Mouse (Mus musculus) forebrain, embryonic 15.5 days (tissue): Measurements from ENCODE around the gene Defb15. TPM values are rescaled to one million over a fixed set of nuclear protein-coding genes. Genes with fewer than 3 reads are reported as not detected.
"Not testable (repeated sequence)": the region's sequence is repeated elsewhere in the genome, so short reads cannot be mapped to it uniquely, and the experiment has no call there.

Experiments used
- ATAC-seq: fragments of 200-750 bp; cut with Nextera tagmentation; replicated peaks from 2 replicates; pipeline ENCODE4 v1.8.0; 2017; ENCODE audit warnings: mild to moderate bottlenecking, moderate TSS enrichment, moderate library complexity
- H3K27ac ChIP-seq: fragments of 300-500 bp; sonication (generic); replicated peaks from 2 replicates; pipeline ENCODE4 v1.5.1; 2015; ENCODE audit warnings: mild to moderate bottlenecking, inconsistent platforms
- H3K27me3 ChIP-seq: fragments of 300-500 bp; sonication (generic); 2 replicates; pipeline ENCODE4 v1.6.1; 2015; ENCODE audit warnings: inconsistent platforms
- H3K36me3 ChIP-seq: fragments of 300-500 bp; sonication (generic); 2 replicates; pipeline ENCODE4 v1.6.1; 2015; ENCODE audit warnings: mild to moderate bottlenecking, inconsistent platforms
- H3K4me1 ChIP-seq: fragments of 300-500 bp; sonication (generic); 2 replicates; pipeline ENCODE4 v1.6.1; 2015; ENCODE audit warnings: inconsistent platforms
- H3K4me2 ChIP-seq: fragments of 300-500 bp; sonication (generic); replicated peaks from 2 replicates; pipeline ENCODE4 v1.6.1; 2015; ENCODE audit warnings: mild to moderate bottlenecking, inconsistent platforms
- H3K4me3 ChIP-seq: fragments of 300-500 bp; sonication (generic); 2 replicates; pipeline ENCODE4 v1.5.1; 2015; ENCODE audit warnings: mild to moderate bottlenecking, inconsistent platforms
- H3K9ac ChIP-seq: fragments of 300-500 bp; sonication (generic); replicated peaks from 2 replicates; pipeline ENCODE4 v1.6.1; 2015; ENCODE audit warnings: mild to moderate bottlenecking, inconsistent platforms
- H3K9me3 ChIP-seq: fragments of 300-500 bp; sonication (generic); 2 replicates; pipeline ENCODE4 v1.6.1; 2016; ENCODE audit warnings: inconsistent platforms
- WGBS: fragments of 180-500 bp; shearing (Covaris S2); methylation state at CpG from one replicate; pipeline ENCODE4 v1.1.7; 2015; ENCODE audit warnings: mixed read lengths; 5-methylcytosine and 5-hydroxymethylcytosine counted together
- polyA plus RNA-seq: library from polyadenylated mRNA; unstranded; fragments of >200 nt; fragmentation: Nextera tagmentation; extraction: Ambion mirVana; gene quantifications from 2 replicates; pipeline ENCODE4 v1.2.1, GENCODE M21; 2015

Gene Defb15
- polyA plus RNA-seq: not detected in 2 replicates

- Histone ChIP-seq H3K36me3 (no peaks in the 10 kb centered on the region), H3K9ac (no peak within 1 kb of the TSS), H3K4me2 (no peak within 1 kb of the TSS), H3K9me3 (no peaks in the 10 kb centered on the region), H3K27me3 (no peaks in the 10 kb centered on the region), H3K27ac (no peak within 1 kb of the TSS), H3K4me3 (no peak within 1 kb of the TSS), H3K4me1 (no peaks in the 10 kb centered on the region)
- 87% methylated on average over 6 of the region's 6 CpGs for WGBS
- ATAC-seq: no peak
Measured at GRCm38 (mm10) chr8:21932610-21933009, at the start of gene Defb15. TSS of gene Defb15 (minus strand) at chr8:21932710.

GRCm38 (mm10) chr8:21981664-21982337 is 49.3 kb upstream of the Defb15 start:
- peak; percentile 78 for ATAC-seq
- Histone ChIP-seq H3K4me2 (no peak overlapping the region), H3K4me3 (no peak overlapping the region), H3K27ac (no peak overlapping the region), H3K9me3 (no peaks in the 10 kb centered on the region), H3K4me1 (no peaks in the 10 kb centered on the region), H3K36me3 (no peaks in the 10 kb centered on the region), H3K9ac (no peak overlapping the region), H3K27me3 (no peaks in the 10 kb centered on the region)
- 62% methylated on average over 8 of the region's 8 CpGs for WGBS

GRCm38 (mm10) chr8:21978193-21978592 is 45.7 kb upstream of the Defb15 start:
- WGBS: 43% methylated on average over 4 of the region's 4 CpGs
- Histone ChIP-seq H3K27ac (no peak overlapping the region), H3K9ac (no peak overlapping the region), H3K9me3 (no peaks in the 10 kb centered on the region), H3K4me3 (no peak overlapping the region), H3K27me3 (no peaks in the 10 kb centered on the region), H3K4me1 (no peaks in the 10 kb centered on the region), H3K4me2 (no peak overlapping the region), H3K36me3 (no peaks in the 10 kb centered on the region)
- no peak for ATAC-seq

GRCm38 (mm10) chr8:21969475-21969874 is 37.0 kb upstream of the Defb15 start, which contains the start of gene Ccdc70:
TSS of gene Ccdc70 (plus strand) at chr8:21969775.
- no peak within 1 kb of the TSS for H3K27ac ChIP-seq
- no peak within 1 kb of the TSS for H3K9ac ChIP-seq
- no peaks in the 10 kb centered on the region for H3K9me3 ChIP-seq
- H3K27me3 ChIP-seq: no peaks in the 10 kb centered on the region
- H3K36me3 ChIP-seq: no peaks in the 10 kb centered on the region
- ATAC-seq: no peak
- no peaks in the 10 kb centered on the region for H3K4me1 ChIP-seq
- no peak within 1 kb of the TSS for H3K4me3 ChIP-seq
- no peak within 1 kb of the TSS for H3K4me2 ChIP-seq
- 99% methylated on average over 3 of the region's 3 CpGs for WGBS

GRCm38 (mm10) chr8:21966646-21967045 is 34.1 kb upstream of the Defb15 start:
- no peak for ATAC-seq
- H3K4me3 ChIP-seq: no peak overlapping the region
- 68% methylated on average over 1 of the region's 1 CpGs for WGBS

GRCm38 (mm10) chr8:21958414-21958813 is 25.9 kb upstream of the Defb15 start, which contains the start of gene Fam90a1a:
TSS of gene Fam90a1a (plus strand) at chr8:21958714.
- WGBS: 84% methylated on average over 2 of the region's 2 CpGs
- no peak for ATAC-seq
- no peak within 1 kb of the TSS for H3K9ac ChIP-seq
- no peak within 1 kb of the TSS for H3K27ac ChIP-seq
- H3K9me3 ChIP-seq: no peaks in the 10 kb centered on the region
- no peaks in the 10 kb centered on the region for H3K4me1 ChIP-seq
- no peaks in the 10 kb centered on the region for H3K27me3 ChIP-seq
- no peak within 1 kb of the TSS for H3K4me3 ChIP-seq
- no peak within 1 kb of the TSS for H3K4me2 ChIP-seq
- no peaks in the 10 kb centered on the region for H3K36me3 ChIP-seq

More at GRCm38 (mm10) chr8:21966646-21967045, 34.1 kb upstream of the Defb15 start:
- Histone ChIP-seq H3K27ac (no peak overlapping the region), H3K4me1 (no peaks in the 10 kb centered on the region), H3K9me3 (no peaks in the 10 kb centered on the region), H3K36me3 (no peaks in the 10 kb centered on the region), H3K9ac (no peak overlapping the region), H3K27me3 (no peaks in the 10 kb centered on the region), H3K4me2 (no peak overlapping the region)

- WGBS: 83% methylated on average over 3 of the region's 3 CpGs
- no peak overlapping the region for H3K4me2 ChIP-seq
- no peaks in the 10 kb centered on the region for H3K9me3 ChIP-seq
- H3K9ac ChIP-seq: no peak overlapping the region
- H3K4me1 ChIP-seq: no peaks in the 10 kb centered on the region
- H3K36me3 ChIP-seq: no peaks in the 10 kb centered on the region
- H3K27ac ChIP-seq: no peak overlapping the region
- H3K27me3 ChIP-seq: no peaks in the 10 kb centered on the region
- H3K4me3 ChIP-seq: no peak overlapping the region
- ATAC-seq: no peak
Measured at GRCm38 (mm10) chr8:21956336-21956735, 23.8 kb upstream of the Defb15 start.

- no peaks in the 10 kb centered on the region for H3K4me1 ChIP-seq
- no peak overlapping the region for H3K4me2 ChIP-seq
- 0 out of 2 replicates have a peak, but pooled peaks have one; percentile 38 for ATAC-seq
- 5% methylated on average over 9 of the region's 9 CpGs for WGBS
- H3K9me3 ChIP-seq: no peaks in the 10 kb centered on the region
- H3K27me3 ChIP-seq: no peaks in the 10 kb centered on the region
- H3K27ac ChIP-seq: no peak overlapping the region
- H3K9ac ChIP-seq: no peak overlapping the region
- no peaks in the 10 kb centered on the region for H3K36me3 ChIP-seq
- H3K4me3 ChIP-seq: no peak overlapping the region
Measured at GRCm38 (mm10) chr8:21955321-21955720, 22.8 kb upstream of the Defb15 start.

GRCm38 (mm10) chr8:21947311-21948017 is 15.0 kb upstream of the Defb15 start:
- H3K4me2 ChIP-seq: no peak overlapping the region
- no peaks in the 10 kb centered on the region for H3K36me3 ChIP-seq
- no peak overlapping the region for H3K4me3 ChIP-seq
- ATAC-seq: no peak
- H3K9ac ChIP-seq: no peak overlapping the region
- H3K27ac ChIP-seq: no peak overlapping the region
- WGBS: 62% methylated on average over 9 of the region's 9 CpGs
- H3K9me3 ChIP-seq: no peaks in the 10 kb centered on the region
- H3K27me3 ChIP-seq: no peaks in the 10 kb centered on the region
- no peaks in the 10 kb centered on the region for H3K4me1 ChIP-seq

- 70% methylated on average over 6 of the region's 6 CpGs for WGBS
- no peak for ATAC-seq
- no peaks in the 10 kb centered on the region for H3K27me3 ChIP-seq
- no peaks in the 10 kb centered on the region for H3K4me1 ChIP-seq
- H3K9me3 ChIP-seq: no peaks in the 10 kb centered on the region
- no peak within 1 kb of the TSS for H3K4me3 ChIP-seq
- no peak within 1 kb of the TSS for H3K4me2 ChIP-seq
- no peaks in the 10 kb centered on the region for H3K36me3 ChIP-seq
- no peak within 1 kb of the TSS for H3K27ac ChIP-seq
- no peak within 1 kb of the TSS for H3K9ac ChIP-seq
Measured at GRCm38 (mm10) chr8:21946462-21946861, 14.0 kb upstream of the Defb15 start, which contains the start of gene Defb13. TSS of gene Defb13 (plus strand) at chr8:21946762.

- not testable (repeated sequence) for H3K4me3 ChIP-seq, ATAC-seq, H3K36me3 ChIP-seq, H3K4me1 ChIP-seq, H3K9ac ChIP-seq, H3K27ac ChIP-seq, H3K27me3 ChIP-seq, H3K9me3 ChIP-seq, H3K4me2 ChIP-seq
- WGBS: 86% methylated on average over 4 of the region's 4 CpGs
Measured at GRCm38 (mm10) chr8:21938052-21938451, 5.5 kb upstream of the Defb15 start, which contains the start of gene Defb35. TSS of gene Defb35 (plus strand) at chr8:21938352.

GRCm38 (mm10) chr8:21930754-21931153 is 1.8 kb downstream of the Defb15 start:
- not testable (repeated sequence) for ATAC-seq
- 74% methylated on average over 3 of the region's 3 CpGs for WGBS

More at GRCm38 (mm10) chr8:21930754-21931153, 1.8 kb downstream of the Defb15 start:
- not testable (repeated sequence) for H3K4me2 ChIP-seq, H3K27me3 ChIP-seq, H3K9me3 ChIP-seq, H3K4me3 ChIP-seq, H3K9ac ChIP-seq, H3K36me3 ChIP-seq, H3K4me1 ChIP-seq, H3K27ac ChIP-seq
